Mouse (Mus musculus) MEL (cell line): ENCODE measurements at regions not wholly inside any gene's neighbourhood (a gene's known extent, or its start where the extent isn't known, plus 50 kb on each side); places are given as distances from the start of the nearest gene placed in this dataset.

Experiments used
- CTCF ChIP-seq, 3 experiments: IDR thresholded peaks in 2 of 3; conservative IDR thresholded peaks in 1 of 3; 2 replicates each; pipeline ENCODE4 v1.5.1; 2011 to 2012; ENCODE audit warnings: low read length in 3 of 3, low read depth in 2 of 3, mild to moderate bottlenecking in 2 of 3, improper control_type of control experiment in 1 of 3, inconsistent platforms in 1 of 3, mixed read lengths in 1 of 3, moderate library complexity in 1 of 3; ENCODE audit not compliant: control insufficient read depth in 1 of 3, insufficient read depth in 1 of 3, poor library complexity in 1 of 3, severe bottlenecking in 1 of 3
- EP300 ChIP-seq, 2 experiments: IDR thresholded peaks; 2 replicates each; pipeline ENCODE4 v1.6.1; 2011; ENCODE audit warnings: improper control_type of control experiment in 2 of 2, low read length in 2 of 2, low read depth in 1 of 2, mild to moderate bottlenecking in 1 of 2
- MAFK ChIP-seq: IDR thresholded peaks from 2 replicates; pipeline ENCODE4 v1.6.1; 2011; ENCODE audit warnings: low read depth, mild to moderate bottlenecking, low read length, improper control_type of control experiment, borderline replicate concordance
- MAX ChIP-seq: IDR thresholded peaks from 2 replicates; pipeline ENCODE4 v1.6.1; 2011; ENCODE audit warnings: low read length, improper control_type of control experiment
- MYC ChIP-seq: IDR thresholded peaks from 2 replicates; pipeline ENCODE4 v1.6.1; 2011; ENCODE audit warnings: low read depth, mild to moderate bottlenecking, low read length, improper control_type of control experiment, moderate library complexity
- POLR2A ChIP-seq, 2 experiments: IDR thresholded peaks; 2 replicates each; pipeline ENCODE4 v1.6.1; 2011 to 2012; ENCODE audit warnings: low read length in 2 of 2, mild to moderate bottlenecking in 2 of 2, control low read depth in 1 of 2, improper control_type of control experiment in 1 of 2, low read depth in 1 of 2, moderate library complexity in 1 of 2; ENCODE audit not compliant: control insufficient read depth in 1 of 2, insufficient read depth in 1 of 2, poor library complexity in 1 of 2
- RCOR1 ChIP-seq: IDR thresholded peaks from 2 replicates; pipeline ENCODE4 v1.6.1; 2012; ENCODE audit warnings: low read depth, mild to moderate bottlenecking, inconsistent platforms, low read length, improper control_type of control experiment
- ZMIZ1 ChIP-seq: IDR thresholded peaks from 2 replicates; pipeline ENCODE4 v1.6.1; 2012; ENCODE audit warnings: low read depth, mild to moderate bottlenecking, inconsistent platforms, low read length, improper control_type of control experiment, moderate library complexity
- ZNF384 ChIP-seq: IDR thresholded peaks from 2 replicates; pipeline ENCODE4 v1.6.1; 2012; ENCODE audit warnings: low read depth, mild to moderate bottlenecking, inconsistent platforms, low read length, improper control_type of control experiment

- TF ChIP-seq MYC (no peak), EP300 (IDR thresholded peaks at IDR 0.05; ENCODE audit: low read depth in 1 of 2, low read length in 2 of 2) (no peak), CTCF (IDR thresholded peaks at IDR 0.05 in 2 of 3, conservative IDR thresholded peaks at IDR 0.05 in 1 of 3; ENCODE audit: control insufficient read depth in 1 of 3, insufficient read depth in 1 of 3, low read depth in 2 of 3, low read length in 3 of 3, poor library complexity in 1 of 3, severe bottlenecking in 1 of 3) (no peak), ZMIZ1 (no peak), POLR2A (IDR thresholded peaks at IDR 0.05; ENCODE audit: control insufficient read depth in 1 of 2, insufficient read depth in 1 of 2, low read depth in 1 of 2, low read length in 2 of 2, poor library complexity in 1 of 2) (no peak), MAX (no peak), MAFK (no peak), ZNF384 (no peak), RCOR1 (no peak)
Observed at GRCm38 (mm10) chr9:23551692-23552091, 328.8 kb downstream of the Bmper start.
